Mouse (Mus musculus) CH12F3 (cell line): Measurements from ENCODE around the gene Slamf7.
"Not testable (repeated sequence)": the region's sequence is repeated elsewhere in the genome, so short reads cannot be mapped to it uniquely, and the experiment has no call there.

Experiments
- in situ Hi-C: fragments of 300-500 bp; cut with MboI; formaldehyde crosslinking; loops from 2 replicates; pipeline ENCODE4 v1.14.3; 2020; ENCODE audit warnings: low sequenced_read_pairs

Slamf7 gene

DNA sequence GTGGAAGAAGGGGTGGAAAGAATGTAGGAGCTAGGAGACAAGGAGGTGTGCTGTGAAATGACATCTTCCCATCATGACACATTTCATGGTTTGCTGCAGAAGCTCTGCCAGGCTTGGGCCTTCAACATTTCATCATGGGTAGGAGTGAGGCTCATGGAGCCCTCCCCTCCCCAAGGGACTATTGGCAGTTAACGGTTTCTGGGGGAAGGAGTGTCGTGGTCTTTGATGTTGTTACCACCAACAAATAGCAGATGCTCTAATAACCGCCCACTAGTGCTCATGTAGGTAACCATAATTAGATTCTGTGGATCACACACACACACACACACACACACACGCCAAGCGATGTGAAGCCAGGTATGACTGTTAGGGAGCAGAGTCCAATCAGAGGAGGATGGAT lies at the start of gene Slamf7:
TSS of gene Slamf7 (minus strand) at position 302 of the 400 bp plus-strand sequence.
- in situ Hi-C loops, result no loop called here

DNA sequence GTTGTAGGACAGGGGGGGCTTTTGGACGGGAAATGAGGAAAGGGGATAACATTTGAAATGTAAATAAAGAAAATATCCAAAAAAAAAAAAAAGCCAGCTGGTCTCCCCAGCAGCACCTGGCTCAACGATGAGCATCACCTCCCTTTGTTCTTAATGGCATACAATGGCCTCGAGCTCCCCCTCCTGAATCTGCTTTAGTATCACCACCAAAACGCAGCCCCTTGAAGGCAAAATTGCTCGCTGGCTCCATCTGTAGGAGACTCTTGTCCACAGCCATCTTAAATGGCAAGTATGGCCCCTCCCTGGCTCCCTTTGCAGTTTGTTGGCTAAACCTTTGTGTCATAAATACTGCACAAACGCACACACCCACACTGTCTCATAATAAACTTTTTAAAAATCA lies 46.1 kb upstream of the Slamf7 start:
- in situ Hi-C loops, result no loop called here

DNA sequence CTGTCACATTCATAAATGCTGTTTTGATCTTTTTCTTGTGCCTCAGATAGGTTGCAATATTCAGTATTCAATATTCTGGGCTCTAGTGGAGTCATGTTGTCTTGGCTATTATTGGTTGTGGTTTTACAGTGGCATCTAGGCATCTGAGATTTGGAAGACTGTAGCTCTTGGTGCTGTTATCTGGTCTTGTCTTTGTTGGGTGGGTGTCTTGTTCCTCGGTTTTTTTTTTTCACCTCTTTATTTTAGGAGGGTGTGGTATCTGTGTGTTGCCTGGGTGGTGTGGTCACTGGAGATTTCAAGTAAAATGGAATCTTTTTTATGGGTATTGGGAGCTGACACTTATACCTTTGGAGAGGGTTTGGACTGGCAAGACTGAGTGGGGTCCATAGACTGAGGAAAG lies 41.1 kb upstream of the Slamf7 start:
- in situ Hi-C loops, result no loop called here

DNA sequence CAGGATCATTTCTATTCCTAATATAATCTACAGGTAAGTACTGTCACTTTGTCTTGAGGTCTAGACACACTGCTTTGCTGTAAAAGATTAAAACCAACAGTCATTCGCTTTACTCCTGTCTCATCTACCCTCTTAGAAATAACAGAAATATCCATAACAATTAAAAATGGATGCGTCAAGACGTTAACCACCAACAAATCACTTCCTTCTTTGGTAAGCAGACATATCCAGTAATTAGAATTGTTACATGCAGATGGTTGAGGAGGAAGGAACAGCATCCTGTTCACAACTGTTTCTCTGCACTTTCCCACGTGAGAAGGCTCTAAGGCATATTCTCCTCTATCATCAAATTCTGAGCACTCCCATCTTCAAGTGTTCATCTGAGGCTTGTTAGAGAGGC lies 34.5 kb upstream of the Slamf7 start:
- in situ Hi-C loops, result no loop called here

DNA sequence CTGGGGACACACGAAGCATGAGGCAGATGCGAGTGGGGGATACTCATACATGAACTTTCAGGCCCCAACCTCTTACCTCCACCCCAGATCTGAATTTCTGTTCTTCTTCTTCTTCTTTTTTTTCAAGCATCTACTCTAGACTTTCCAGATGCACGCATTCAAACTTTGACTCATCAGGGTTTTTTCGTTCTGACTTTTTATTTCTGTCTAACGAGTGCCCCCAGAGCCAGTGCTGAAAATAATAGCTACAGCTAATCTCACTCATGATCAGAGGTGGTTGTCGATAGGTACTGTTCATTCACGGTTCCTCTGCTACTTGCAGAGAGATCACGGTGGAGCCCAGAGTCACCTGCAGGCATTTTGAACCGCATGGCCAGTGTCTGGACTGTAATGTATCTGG lies 32.1 kb upstream of the Slamf7 start:
- in situ Hi-C loops, result no loop called here

DNA sequence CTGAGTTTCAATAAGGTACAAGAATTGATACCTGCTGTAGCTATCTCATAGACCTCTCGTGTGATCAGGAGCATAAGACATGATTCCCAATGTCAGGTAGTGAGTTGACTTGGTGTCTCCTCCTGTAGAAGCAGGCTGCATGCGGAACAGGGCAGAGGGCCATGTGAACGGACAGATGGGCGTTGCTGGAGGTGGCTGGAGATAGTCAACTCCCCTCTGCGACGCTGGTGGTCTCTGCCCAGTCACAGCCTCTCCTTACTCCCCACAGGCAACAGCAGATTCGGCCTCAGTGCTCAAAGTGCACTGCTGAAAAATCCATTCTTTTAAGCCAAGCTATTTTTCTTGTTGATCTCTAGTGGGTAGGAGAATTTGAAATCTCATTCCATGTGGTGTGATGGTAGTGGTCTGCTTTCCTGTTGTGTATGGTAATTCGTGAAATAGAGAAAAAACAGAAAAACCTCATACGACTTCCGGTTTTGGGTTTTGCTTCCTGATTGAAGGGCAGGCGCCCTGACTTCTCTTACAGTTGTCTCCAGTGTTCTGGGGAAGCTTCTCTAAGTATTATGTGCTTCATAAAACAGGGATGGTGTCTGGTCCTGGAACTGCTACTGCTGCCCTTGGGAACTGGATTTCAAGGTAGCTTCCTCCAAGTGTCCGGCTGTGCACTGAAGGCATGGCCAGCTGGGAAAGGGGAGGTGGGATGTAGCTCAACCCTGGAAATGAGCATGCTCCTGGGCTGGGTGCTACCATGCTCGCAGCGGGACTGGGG lies 28.9 kb upstream of the Slamf7 start, which contains the start of gene Cd48:
TSS of gene Cd48 (plus strand) at position 479 of the 769 bp plus-strand sequence.
- in situ Hi-C loops, result no loop called here

DNA sequence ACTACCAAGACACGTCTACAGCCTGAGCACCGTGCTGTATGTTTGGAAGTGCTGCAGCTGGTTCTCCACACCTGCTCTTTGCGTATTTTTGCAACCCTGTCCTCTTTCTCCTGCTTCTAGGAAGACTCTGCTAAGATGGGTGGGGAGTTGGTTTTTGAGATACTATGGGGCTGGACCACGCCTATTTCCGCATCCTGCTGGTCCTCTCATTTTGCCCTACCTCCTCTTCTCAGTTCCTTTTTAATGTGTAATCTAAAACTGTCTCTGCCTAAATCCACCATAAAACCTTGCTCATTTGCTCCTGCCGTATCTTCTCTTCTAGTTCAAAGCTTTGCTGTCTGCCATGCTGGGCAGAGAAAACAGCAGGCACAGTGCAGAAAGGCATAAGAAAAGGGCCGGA lies 28.2 kb upstream of the Slamf7 start:
- in situ Hi-C loops, result no loop called here

DNA sequence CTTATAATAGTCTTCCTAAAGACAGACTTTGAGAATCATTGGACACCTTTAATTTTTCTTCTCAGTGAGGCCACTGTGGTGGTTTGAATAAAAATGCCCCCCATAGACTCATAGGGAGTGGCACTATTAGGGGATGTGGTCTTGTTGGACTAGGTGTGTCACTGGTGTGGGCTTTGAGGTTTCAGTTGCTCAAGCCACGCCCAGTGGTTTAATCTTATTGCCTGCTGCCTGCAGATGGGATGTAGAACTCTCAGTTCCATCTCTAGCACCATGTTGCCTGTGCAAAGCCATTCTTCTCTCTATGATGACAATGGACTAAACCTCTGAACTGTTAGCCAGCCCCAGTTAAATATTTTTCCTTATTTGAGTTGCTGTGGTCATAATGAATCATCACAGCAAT lies 24.9 kb upstream of the Slamf7 start:
- in situ Hi-C loops, result no loop called here

DNA sequence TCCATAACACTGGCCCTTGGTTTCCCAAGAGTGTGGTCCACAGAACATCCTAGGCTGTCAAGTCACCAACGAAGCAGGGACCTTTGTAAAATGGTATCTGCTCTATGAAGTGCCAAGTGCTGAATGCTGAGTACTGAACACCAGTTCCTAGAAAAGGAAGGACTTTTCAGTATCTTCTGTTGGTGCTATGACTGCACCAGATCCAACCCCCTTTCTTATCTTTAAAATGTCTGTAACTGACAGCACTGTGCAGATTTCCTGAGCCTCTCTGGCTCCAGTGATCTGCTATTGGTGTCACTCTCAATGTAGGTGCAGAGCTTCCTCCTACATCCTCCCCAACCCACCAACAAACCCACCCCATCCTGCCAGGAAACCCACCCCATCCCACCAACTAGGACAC lies 21.6 kb upstream of the Slamf7 start:
- in situ Hi-C loops, result no loop called here

DNA sequence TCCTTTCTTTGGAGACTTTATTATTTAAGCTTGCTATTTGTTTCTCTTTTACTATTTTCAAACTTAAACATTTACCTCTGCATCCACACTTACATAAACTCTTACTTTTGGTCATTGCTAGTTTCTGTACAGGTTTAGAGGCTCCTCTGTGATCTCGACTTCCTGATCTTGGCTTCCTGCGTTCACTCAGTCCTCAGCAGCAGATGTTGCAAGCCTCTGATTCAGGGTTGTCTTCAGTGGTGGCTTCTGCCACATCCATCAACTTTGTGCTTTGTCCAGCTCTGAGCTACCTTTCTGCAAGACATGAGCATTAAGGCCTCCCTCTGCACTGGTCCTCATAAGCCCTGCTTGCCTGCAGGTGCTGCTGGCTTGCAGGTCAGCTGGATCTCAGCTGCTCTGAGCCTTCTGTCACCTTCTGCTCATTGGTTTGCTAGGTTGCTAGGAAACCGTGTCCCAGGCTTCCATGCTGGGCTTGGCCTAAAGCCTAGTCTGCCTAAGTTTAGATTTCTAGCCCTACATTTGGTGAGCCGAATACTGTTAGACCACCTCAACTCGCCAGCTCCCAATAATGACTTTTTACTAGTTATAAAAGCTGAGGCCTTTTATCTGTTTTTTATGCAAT lies 20.1 kb upstream of the Slamf7 start:
- in situ Hi-C loops, result no loop called here

DNA sequence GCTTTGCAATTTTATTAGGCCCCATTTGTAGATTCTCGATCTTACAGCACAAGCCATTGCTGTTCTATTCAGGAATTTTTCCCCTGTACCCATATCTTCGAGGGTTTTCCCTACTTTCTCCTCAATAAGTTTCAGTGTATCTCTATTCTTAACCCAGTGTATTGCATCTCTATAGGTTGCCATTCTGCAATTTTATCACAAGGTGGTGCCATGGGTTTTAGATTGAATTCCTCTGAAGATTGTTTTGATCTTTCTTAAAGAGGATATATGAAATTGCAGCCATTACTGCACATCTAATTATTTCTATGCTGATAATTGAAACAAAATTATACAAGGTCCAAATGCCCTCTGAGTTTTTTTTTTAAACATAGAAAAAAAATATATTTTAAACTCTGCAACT lies 19.6 kb upstream of the Slamf7 start:
- in situ Hi-C loops, result not testable (repeated sequence)

DNA sequence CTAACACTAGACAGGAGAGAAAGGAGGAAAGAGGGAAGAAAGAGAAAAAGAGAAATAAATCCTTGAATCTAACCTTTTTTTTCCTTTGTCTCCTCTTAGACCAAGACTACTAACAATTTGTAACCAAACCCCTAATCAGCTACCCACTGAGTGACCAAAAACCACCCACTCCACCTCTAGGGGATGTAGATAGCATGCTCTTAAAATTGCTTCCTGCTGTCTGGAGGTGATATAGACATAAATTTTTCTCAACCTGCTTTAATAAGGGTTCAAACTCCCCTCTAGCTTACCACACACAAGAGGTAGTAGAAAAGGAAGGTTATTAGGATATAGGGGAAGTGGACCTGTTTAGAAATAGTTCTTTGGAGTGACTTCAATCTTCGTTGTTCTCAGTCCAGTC lies 14.3 kb upstream of the Slamf7 start:
- in situ Hi-C loops, result no loop called here

DNA sequence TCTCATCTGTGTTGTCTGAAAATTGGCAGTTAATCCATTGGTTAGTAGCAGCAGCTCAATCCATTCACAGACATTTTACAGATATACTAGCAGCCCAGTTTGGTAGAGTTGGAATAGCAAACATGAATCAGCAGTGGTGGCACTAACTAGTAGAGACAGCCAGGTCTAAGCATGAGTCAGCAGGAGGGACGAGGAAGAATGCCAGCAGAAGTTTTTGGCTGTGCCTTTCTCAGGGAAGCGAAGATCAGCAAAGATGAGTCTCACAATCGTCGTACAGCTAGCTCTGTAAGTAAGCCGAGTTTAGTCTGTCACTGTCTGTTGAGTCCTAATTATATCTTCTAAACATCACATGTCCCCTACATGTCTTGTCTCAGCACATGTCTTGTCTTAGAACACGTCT lies 13.5 kb upstream of the Slamf7 start:
- in situ Hi-C loops, result no loop called here

DNA sequence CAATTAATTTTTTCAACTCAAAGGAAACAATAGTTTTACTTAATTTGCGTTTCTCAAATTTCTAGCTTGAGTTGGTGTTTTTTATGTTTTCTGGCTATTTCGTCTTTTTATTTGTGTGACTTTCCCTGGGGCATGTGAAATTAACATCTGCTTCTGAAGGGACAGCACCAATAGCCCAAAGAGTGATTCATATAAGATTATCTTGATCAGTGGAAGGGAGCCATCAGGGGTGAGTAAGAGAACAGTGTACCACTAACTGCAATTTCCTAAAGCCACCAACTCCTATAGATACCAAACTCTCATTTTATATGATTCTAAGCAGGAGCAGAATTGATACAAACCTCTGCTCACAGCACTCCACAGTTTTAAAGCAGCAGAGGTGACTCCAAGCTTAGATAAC lies 10.9 kb upstream of the Slamf7 start:
- in situ Hi-C loops, result no loop called here

DNA sequence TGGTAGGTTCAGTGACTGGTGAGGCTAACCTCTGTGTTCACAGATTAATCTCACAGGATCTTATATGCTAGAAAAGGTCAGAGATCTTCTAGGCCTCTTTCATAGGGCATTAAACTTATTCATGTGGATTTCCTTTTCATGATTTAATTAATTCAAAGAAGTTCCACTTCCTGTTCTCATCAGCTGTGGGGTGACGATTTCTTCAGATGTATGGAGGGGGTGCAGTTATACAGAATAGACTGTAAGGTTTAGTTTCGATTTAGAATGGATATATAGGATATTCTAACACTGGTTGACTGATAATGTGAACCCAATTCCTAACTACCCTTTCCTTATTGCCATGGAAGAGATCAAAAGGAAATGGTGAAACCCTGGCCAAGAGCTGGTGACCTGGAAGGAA lies 8.6 kb upstream of the Slamf7 start:
- in situ Hi-C loops, result no loop called here

DNA sequence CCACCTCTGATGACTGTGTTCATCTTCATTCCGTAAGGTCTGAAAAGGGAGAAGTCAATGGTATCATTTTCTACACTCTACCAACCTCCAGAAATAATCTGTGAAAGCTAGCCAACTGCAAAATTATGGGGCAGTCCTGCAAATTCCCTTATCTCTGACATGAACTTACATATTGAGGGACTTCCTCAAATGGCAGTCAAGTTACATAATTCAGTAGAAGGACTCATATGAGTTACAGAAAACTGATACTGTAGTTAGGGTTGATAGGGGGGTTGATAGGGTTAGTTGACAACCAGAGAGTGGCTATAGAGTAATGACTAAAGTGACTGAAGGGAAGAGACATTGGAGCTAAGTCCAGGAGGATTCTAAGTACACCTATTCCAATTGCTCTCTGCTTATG lies 7.6 kb upstream of the Slamf7 start:
- in situ Hi-C loops, result no loop called here

DNA sequence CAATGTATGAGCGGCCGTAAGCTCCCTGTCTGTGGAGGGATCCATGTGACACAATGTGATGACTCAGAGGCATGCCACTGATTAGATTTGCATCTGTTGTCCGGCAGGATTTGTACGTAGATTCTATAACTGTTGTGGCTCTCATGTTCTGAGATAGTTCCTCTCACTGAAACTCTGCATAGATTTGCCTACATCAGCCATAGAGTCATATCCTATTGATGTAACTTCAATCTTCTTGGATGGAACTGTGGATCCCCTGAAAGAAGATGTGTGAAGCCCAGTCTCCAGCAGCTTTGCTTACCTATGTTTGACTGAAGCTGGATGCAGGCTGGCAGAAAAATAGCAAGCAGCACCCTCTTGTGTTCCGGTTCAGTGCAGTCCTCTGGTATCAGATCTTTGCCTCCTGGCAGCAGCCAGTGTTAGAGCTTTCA lies 5.7 kb upstream of the Slamf7 start:
- in situ Hi-C loops, result no loop called here

DNA sequence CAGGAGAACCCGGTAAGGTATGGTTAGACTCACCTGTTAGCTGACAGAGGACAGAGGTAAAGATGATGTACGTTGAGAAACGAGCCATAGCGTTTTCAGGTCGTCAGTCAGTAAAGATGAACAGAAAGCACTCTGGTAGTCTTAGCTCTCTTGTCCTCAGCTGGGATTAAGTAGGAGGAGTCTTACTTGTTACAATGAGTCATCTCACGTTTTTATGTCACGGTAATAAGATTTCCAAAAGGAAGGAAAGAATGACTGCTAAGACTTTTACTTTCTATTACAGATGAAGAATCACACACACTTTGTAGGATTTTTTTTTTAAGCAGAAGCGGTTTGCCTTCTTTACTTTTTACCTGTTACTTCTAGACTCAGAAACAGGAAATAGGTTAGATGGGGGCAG lies 4.0 kb downstream of the Slamf7 start:
- in situ Hi-C loops, result no loop called here

DNA sequence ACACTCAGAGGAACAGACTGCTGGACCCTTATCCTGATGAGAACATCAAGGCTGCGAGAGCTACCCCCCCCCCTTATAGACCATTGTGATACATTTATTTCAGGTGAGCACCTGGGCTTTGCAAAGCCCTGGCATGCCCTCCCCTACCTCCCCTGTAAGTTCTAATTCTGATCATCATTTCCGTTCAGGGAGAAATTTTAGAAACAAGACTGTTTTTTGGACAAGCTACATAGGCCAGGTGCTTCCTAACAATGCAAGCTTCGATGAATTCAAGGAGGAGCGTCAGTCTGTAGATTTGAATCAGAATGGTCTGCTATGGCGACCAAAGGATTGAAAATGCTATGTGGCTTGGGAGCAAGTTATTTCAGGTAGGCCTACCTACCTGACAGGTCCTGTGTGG lies 5.1 kb downstream of the Slamf7 start:
- in situ Hi-C loops, result no loop called here

DNA sequence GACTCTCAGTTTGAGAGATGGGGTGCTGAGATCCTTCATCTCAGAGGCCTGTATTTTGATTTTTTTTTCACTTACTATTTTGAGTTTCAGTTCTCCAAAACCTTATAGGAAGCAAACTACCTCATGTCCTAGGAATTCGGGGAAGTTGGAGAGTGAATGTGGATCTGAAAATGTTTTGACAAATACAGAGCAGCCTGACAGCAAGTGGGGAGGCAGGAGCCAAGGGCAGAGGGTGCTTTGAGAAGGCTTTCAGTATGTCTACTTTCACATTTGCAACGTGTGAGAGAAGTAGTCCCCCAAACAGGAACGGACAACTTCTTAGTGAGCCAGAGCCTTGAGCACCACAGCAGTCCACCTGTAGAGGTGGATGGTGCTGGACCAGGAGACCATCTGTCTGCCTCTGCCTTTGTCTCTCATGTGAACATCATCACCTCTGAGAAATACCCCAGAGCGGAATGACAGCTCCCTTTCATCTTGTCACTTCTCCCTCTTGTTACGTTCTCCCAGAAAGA lies 6.3 kb downstream of the Slamf7 start:
- in situ Hi-C loops, result no loop called here

DNA sequence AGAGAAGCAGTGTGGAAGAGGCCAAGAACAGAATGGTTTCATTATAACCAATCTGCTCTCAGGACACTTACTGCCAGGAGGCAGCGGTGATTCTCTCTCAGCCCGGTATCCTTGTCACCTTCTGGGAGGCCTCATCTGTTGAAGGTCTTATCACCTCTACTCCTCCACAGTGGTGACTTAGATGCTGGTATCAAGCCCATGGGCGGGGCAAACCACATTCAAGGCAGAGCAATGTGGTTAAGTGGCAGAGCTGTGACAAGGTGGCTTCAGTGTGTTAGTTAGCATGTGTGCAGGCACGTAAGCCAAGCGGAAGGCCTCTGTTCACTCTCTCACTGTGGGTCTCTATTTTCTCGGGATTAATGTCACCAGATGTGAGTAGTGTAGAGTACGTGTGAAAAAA lies 9.2 kb downstream of the Slamf7 start:
- in situ Hi-C loops, result no loop called here

DNA sequence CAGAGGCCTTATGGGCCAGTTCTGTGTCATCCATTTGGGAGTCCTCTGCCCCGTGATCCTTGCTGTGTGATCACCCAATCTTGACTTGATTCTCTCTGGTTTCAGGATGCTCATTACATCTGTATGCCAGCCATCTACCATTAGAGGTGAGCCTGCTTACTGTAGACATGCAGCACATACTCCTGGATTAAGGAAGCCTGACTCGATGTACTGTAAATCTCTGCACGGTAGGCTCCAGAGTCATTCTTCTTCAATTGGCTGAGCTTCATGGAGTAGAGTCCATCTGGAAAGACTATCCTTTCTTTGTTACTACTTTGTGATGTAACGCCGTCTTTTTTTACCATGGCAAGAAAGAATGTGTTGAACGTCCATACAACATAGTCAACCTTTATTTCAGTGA lies 12.0 kb downstream of the Slamf7 start:
- in situ Hi-C loops, result no loop called here
